Mouse (Mus musculus) embryonic facial prominence, embryonic 10.5 days (tissue): ENCODE results near the gene Stoml1. TPM values are rescaled to one million over a fixed set of nuclear protein-coding genes. Genes with fewer than 3 reads are reported as not detected.
A peak's percentile ranks its signal among the peaks of the same experiment; 100 is the strongest.
"Not testable (repeated sequence)": the region's sequence is repeated elsewhere in the genome, so short reads cannot be mapped to it uniquely, and the experiment has no call there.

Experiments
- DNase-seq: peaks from one replicate; pipeline ENCODE4 v3.0.0-alpha.2; 2017; ENCODE audit warnings: low spot score
- H3K27ac ChIP-seq: fragments of 300-500 bp; sonication (generic); replicated peaks from 2 replicates; pipeline ENCODE4 v1.5.1; 2016; ENCODE audit warnings: mild to moderate bottlenecking
- H3K27me3 ChIP-seq: fragments of 300-500 bp; sonication (generic); replicated peaks from 2 replicates; pipeline ENCODE4 v1.6.1; 2016; ENCODE audit warnings: low read depth, mild to moderate bottlenecking; ENCODE audit not compliant: poor library complexity, severe bottlenecking
- H3K36me3 ChIP-seq: fragments of 300-500 bp; sonication (generic); replicated peaks from 2 replicates; pipeline ENCODE4 v1.6.1; 2016; ENCODE audit warnings: mild to moderate bottlenecking, moderate library complexity
- H3K4me1 ChIP-seq: fragments of 300-500 bp; sonication (generic); 2 replicates; pipeline ENCODE4 v1.6.1; 2016
- H3K4me3 ChIP-seq: fragments of 300-500 bp; sonication (generic); 2 replicates; pipeline ENCODE4 v1.5.1; 2016; ENCODE audit warnings: mild to moderate bottlenecking, moderate library complexity
- H3K9me3 ChIP-seq: fragments of 300-500 bp; sonication (generic); 2 replicates; pipeline ENCODE4 v1.6.1; 2016; ENCODE audit warnings: mild to moderate bottlenecking
- WGBS: fragments of 180-500 bp; shearing (Covaris S2); methylation state at CpG from one replicate; pipeline ENCODE4 v1.1.7; 2016; 5-methylcytosine and 5-hydroxymethylcytosine counted together
- polyA plus RNA-seq: library from polyadenylated mRNA; unstranded; fragments of >200 nt; fragmentation: Nextera tagmentation; extraction: Ambion mirVana; gene quantifications from 2 replicates; pipeline ENCODE4 v1.2.1, GENCODE M21; 2016

Gene Stoml1
- polyA plus RNA-seq, 1 experiment from 2014 or later: 30.2 TPM

DNA sequence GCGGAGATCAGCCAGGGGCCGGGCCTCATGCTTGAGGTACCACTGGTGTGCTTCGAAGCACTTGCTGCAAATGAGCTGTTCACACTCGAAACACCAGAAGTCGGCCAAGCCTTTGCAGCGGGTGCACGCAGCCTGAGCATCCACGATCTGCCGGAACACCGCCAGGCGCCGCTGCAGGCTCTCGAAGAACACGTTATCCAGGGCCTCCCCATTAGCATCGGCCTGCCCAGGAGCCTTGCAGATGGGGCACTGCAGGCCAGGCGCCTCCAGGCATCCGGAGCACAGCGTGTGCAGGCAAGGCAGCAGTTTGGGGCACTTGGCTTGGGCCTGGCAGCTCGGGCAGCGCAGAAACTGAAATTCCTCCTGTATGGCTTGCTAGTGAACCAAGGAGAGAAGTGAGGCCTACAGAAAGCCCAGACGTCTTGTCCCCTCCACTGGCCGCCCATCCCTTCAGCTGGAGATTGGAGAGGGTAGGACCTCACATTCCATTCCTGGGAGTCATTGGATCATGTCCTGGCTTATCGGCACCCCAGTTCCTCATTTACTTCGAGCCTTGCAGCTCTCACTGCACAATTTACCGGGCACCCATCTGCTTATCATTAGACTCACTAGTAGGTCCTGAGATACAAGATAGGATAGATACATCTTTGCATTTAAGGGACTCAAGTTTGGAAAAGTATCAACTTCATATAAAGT lies 5.8 kb upstream of the Stoml1 start:
- peaks cover 17% of the 10 kb centered on the region for H3K36me3 ChIP-seq
- H3K4me1 ChIP-seq: peaks cover 52% of the 10 kb centered on the region
- H3K9me3 ChIP-seq: no peaks in the 10 kb centered on the region
- H3K4me3 ChIP-seq: peak overlapping the region; percentile 50
- no peaks in the 10 kb centered on the region for H3K27me3 ChIP-seq
- peak overlapping the region; percentile 80 for H3K27ac ChIP-seq
- 13% methylated on average over 25 of the region's 25 CpGs for WGBS
- DNase-seq: peak; percentile 87

DNA sequence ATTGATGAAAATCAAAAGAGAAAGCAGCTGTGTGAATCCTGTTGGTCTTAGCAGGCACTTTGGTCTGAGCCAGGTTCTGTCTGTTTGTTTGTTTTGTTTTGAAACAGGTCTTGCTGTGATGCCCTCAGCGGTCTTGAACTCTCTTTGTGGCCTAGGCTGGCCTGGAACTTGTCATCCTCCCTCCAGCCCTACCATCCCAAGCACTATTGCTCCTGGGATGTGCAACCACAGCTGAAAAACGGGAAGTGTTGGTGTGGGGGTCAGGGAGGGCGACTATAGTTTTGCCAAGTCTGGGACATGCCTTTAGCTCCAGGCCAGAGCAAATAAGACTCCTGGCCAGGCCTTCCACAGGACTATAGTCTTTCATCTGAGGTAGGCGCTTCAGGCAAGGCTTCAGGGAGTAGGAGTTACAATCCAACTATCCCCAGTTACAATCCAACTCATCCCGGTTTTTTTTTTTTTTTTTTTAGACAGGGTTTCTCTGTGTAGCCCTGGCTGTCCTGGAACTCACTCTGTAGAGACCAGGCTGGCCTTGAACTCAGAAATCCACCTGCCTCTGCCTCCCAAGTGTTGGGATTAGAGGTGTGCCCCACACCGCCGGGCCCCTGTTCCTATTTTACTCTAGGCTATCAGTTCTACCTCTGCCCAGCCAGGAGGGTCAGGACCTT lies 4.1 kb upstream of the Stoml1 start:
- no peak for DNase-seq
- no peaks in the 10 kb centered on the region for H3K27me3 ChIP-seq
- WGBS: 48% methylated on average over 7 of the region's 7 CpGs
- peak overlapping the region; percentile 62 for H3K4me3 ChIP-seq
- no peaks in the 10 kb centered on the region for H3K9me3 ChIP-seq
- H3K27ac ChIP-seq: peak overlapping the region; percentile 88
- H3K4me1 ChIP-seq: peaks cover 59% of the 10 kb centered on the region
- H3K36me3 ChIP-seq: peaks cover 9% of the 10 kb centered on the region; the same call in 1 of the 2 replicates

DNA sequence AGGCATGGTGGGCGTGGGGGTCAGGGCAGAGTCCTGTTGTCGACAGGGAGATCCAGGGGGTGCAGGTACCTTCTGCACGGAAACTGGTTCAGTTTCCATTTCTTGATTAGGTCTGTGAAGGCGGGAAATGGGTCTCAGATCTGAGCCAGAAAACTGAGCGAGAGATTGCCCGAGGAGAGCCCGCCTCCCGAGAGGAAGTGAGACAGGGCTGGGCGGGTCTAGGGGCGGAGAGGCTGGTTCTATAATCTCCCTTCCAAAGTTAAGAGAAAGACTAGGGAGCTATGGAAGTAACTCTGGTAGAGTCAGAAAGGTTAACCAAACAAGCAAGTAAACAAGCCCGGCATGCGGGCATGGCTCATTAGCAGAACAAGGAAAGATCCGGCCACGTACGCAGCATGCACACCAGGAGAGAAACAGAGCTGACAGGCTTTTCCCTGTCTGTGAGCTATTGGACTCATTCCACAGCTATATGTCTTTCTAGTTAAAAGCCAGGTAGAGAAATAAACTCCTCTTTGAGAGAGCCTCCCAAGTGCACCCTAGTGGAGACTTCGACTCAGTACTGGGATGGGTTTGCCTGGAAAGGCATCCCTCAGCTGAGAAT lies 3.3 kb upstream of the Stoml1 start, which contains the start of gene Pml:
Gene Pml (minus strand): TSS at position 195 of the 601 bp plus-strand sequence.
- H3K4me3 ChIP-seq: peak within 1 kb of the TSS; percentile 62
- peak within 1 kb of the TSS; percentile 88 for H3K27ac ChIP-seq
- peaks cover 58% of the 10 kb centered on the region for H3K4me1 ChIP-seq
- DNase-seq: peak; percentile 75
- peaks cover 4% of the 10 kb centered on the region; the same call in 1 of the 2 replicates for H3K36me3 ChIP-seq
- WGBS: 1% methylated on average over 16 of the region's 16 CpGs
- H3K9me3 ChIP-seq: no peaks in the 10 kb centered on the region
- H3K27me3 ChIP-seq: no peaks in the 10 kb centered on the region

DNA sequence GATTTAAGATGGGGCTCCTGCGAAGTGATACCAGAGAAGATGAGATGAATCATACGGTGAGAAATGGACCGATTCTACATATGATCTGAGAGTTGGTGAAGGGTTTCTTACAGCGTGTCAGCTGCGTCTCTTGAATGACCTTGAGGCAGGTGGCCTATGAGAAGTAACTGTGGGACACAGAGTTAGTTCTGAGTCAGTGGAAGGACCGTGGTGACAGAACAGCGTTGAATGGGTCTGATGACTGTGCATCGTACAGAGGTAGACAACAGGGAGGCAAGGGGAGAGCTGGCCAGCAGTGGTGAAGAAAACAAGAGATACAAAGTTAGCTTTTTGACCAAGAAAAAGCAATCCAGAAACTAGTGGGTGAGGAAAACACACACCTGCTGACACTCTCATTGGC lies 2.6 kb upstream of the Stoml1 start:
- peaks cover 60% of the 10 kb centered on the region for H3K4me1 ChIP-seq
- H3K27ac ChIP-seq: peak overlapping the region; percentile 88
- peaks cover 4% of the 10 kb centered on the region; the same call in 1 of the 2 replicates for H3K36me3 ChIP-seq
- peak overlapping the region; percentile 62 for H3K4me3 ChIP-seq
- no peaks in the 10 kb centered on the region for H3K27me3 ChIP-seq
- 75% methylated on average over 8 of the region's 8 CpGs for WGBS
- no peaks in the 10 kb centered on the region for H3K9me3 ChIP-seq
- DNase-seq: no peak

DNA sequence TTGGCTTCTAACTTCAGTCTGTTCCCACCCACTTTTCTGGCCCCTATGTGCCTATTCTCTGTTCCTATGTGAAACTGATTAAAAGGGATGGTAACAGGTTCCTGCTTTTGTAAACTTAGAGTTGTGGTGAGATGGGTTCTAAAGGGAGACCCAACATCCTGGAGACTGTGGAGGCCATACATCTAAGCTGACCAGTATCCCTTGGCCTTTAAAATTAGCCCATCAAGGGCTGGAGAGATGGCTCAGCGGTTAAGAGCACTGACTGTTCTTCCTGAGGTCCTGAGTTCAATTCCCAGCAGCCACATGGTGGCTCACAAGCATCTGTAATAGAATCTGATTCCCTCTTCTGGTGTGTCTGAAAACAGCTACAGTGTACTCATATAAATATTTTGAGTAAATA lies 2.2 kb upstream of the Stoml1 start:
- H3K9me3 ChIP-seq, H3K27ac ChIP-seq, H3K36me3 ChIP-seq, DNase-seq, H3K4me3 ChIP-seq, H3K27me3 ChIP-seq: not testable (repeated sequence)
- peaks cover 60% of the 10 kb centered on the region for H3K4me1 ChIP-seq
- WGBS: 91% methylated on average over 1 of the region's 1 CpGs

DNA sequence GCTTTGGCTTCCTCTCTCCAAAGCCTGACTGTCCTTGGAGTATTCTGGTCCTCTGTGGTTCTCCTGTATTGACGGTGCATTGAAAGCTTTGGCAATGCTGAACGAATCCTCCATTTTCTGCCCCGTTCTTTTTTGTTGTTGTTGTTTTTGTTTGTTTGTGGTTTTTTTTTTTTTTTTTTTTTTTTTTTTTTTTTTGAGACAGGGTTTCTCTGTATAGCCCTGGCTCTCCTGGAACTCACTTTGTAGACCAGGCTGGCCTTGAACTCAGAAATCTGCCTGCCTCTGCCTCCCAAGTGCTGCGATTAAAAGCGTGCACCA lies 800 bp downstream of the Stoml1 start:
- DNase-seq, H3K27me3 ChIP-seq, H3K9me3 ChIP-seq: not testable (repeated sequence)
- Histone ChIP-seq H3K27ac (peak overlapping the region; percentile 83), H3K4me1 (peaks cover 33% of the 10 kb centered on the region), H3K4me3 (peak overlapping the region; percentile 82), H3K36me3 (peaks cover 25% of the 10 kb centered on the region; the same call in 1 of the 2 replicates)
- 73% methylated on average over 5 of the region's 5 CpGs for WGBS

DNA sequence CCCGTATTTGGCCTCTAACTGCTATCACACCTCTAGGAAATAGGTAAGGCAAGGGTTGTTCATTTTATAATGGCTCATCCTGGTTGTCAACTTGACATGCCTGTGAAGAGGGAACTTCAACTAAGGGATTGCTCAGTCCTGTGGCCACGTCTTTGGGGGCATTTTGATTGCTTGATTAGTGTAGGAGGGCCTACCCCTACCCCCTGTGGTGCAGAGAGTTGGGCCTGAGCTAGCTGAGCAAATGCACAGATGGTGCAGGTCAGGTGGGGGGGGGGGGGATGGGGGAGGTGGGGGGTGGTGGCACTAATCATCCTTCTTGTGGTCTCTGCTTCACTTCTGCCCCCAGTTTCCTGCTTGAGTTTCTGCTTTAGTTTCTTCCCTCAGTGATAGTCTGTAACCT lies 2.1 kb downstream of the Stoml1 start:
- peaks cover 34% of the 10 kb centered on the region for H3K36me3 ChIP-seq
- WGBS: 64% methylated on average over 2 of the region's 2 CpGs
- no peak overlapping the region for H3K4me3 ChIP-seq
- H3K4me1 ChIP-seq: peaks cover 20% of the 10 kb centered on the region
- H3K9me3 ChIP-seq: no peaks in the 10 kb centered on the region
- no peak for DNase-seq
- H3K27ac ChIP-seq: no peak overlapping the region
- no peaks in the 10 kb centered on the region for H3K27me3 ChIP-seq

DNA sequence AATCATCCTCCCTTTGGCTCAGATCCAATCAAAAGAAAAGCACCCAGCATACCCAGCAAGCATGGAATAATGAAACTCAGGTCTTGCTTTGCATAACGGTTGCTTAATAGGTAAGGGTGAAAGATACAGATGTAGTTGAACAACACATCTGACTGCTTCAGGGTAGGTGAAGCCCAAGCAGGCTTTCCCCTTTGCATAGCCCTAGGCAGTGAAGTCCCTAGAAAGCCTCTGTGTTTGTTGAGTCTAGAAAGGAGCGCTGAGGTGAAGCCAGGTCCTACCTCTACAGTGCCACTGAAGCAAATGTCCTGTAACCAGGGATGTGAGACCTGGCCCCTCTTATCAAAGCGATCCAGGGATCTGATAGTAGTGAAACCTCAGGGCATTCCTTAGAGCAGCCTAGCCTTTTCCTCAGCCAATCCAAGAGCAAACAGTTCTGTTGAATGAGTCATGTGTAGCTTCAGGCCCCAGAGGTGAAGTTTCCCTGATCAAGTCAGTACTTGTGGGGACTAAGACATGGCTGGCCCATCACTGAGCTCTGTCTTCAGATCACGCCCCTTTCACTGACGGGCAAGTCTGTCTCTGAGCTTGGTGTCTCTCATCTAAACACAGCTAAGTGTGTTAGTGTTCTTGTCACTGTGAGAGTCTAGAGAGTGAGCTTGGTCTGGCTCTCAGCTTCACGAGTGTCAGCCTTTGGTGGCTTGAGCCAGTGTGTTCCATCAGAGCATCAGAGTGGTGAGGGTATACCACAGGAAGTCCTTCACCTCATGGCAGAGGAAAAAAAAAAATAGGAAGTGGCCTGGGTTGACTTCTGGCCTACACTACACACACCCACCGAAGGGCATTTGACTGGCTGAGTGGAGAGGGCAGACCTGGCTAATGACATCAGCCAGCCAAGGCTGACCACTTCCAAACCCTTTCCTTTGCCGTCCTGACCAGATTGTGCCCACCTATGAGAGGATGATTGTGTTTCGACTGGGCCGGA lies 3.0 kb downstream of the Stoml1 start:
- H3K36me3 ChIP-seq: peaks cover 42% of the 10 kb centered on the region
- H3K27ac ChIP-seq: no peak overlapping the region
- H3K4me1 ChIP-seq: peaks cover 14% of the 10 kb centered on the region
- H3K27me3 ChIP-seq: no peaks in the 10 kb centered on the region
- 93% methylated on average over 10 of the region's 10 CpGs for WGBS
- H3K9me3 ChIP-seq: no peaks in the 10 kb centered on the region
- no peak for DNase-seq
- H3K4me3 ChIP-seq: no peak overlapping the region

DNA sequence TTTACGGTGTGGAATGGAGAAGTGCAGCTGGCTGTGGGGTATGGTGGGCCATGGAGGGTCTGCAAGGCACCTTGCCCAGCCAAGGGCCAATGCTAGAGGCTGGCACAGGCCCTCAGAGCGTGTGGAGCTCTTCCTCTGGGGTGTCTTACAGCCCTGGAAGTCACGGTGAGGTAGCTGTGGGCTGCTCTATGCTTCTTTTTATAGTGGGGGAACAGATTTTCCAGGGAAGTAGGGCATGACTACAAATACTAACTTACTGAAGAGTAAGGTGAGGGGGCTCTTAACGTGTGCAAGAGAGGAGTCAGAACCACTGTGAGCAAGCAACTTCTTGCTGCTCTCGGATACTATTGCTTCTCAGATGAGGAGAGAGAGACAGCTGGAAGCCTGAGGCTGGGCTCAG lies 9.5 kb downstream of the Stoml1 start:
- Histone ChIP-seq H3K4me1 (peaks cover 16% of the 10 kb centered on the region), H3K36me3 (peaks cover 44% of the 10 kb centered on the region), H3K9me3 (no peaks in the 10 kb centered on the region), H3K27me3 (no peaks in the 10 kb centered on the region), H3K27ac (no peak overlapping the region), H3K4me3 (no peak overlapping the region)
- WGBS: 93% methylated on average over 5 of the region's 5 CpGs
- DNase-seq: no peak

DNA sequence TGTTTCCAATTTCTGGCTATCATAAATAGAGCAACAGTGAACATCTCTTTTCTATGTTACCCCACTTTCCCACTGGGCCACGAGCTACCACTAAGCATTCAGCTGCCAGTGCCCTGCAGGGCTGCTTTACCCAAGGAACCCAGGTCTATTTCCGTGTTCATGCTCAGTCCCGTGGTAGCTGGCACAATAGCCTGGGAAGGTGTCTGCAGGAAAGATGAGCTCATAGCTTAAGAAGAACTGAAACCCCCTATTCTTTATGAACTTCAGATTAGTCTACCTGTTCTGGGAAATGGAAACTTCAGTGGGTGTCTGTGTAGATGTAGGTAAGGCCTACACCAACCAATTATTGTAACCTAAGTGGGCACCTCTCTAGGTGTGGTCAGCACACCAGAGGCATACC lies 12.4 kb downstream of the Stoml1 start:
- peaks cover 22% of the 10 kb centered on the region for H3K36me3 ChIP-seq
- DNase-seq: no peak

DNA sequence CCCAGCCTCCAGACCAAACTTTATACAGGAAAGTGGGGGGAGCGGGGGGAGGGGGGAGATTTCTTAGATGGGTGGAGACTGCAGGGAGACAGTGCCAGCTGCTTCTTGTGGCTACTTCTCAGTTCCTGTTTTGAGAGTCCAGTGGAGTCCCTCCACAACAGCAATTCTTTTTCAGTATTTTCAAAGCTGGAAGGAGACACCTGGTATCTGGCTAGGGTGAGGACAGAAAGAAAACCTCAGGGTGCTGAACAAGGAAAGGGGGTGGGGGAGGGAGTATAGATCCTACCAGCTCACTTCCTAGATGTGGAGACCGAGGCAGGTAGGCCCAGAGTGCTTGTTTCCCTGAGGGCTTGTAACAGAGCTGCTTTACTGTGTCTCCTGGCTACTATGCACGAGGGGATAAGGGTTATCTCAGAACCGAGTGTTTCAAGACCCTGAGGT lies 13.6 kb downstream of the Stoml1 start:
- no peaks in the 10 kb centered on the region for H3K27me3 ChIP-seq
- 0 out of 2 replicates have a peak overlapping the region, but pooled peaks have one; percentile 2 for H3K27ac ChIP-seq
- no peak overlapping the region for H3K4me3 ChIP-seq
- H3K9me3 ChIP-seq: no peaks in the 10 kb centered on the region
- peaks cover 16% of the 10 kb centered on the region for H3K4me1 ChIP-seq
- WGBS: 30% methylated on average over 4 of the region's 4 CpGs
- peaks cover 13% of the 10 kb centered on the region for H3K36me3 ChIP-seq
- peak; percentile 17 for DNase-seq

More for the DNA sequence above, 12.4 kb downstream of the Stoml1 start:
- peaks cover 16% of the 10 kb centered on the region for H3K4me1 ChIP-seq
- WGBS: 83% methylated on average over 3 of the region's 3 CpGs
- no peak overlapping the region for H3K27ac ChIP-seq
- no peaks in the 10 kb centered on the region for H3K27me3 ChIP-seq
- H3K9me3 ChIP-seq: no peaks in the 10 kb centered on the region
- no peak overlapping the region for H3K4me3 ChIP-seq

DNA sequence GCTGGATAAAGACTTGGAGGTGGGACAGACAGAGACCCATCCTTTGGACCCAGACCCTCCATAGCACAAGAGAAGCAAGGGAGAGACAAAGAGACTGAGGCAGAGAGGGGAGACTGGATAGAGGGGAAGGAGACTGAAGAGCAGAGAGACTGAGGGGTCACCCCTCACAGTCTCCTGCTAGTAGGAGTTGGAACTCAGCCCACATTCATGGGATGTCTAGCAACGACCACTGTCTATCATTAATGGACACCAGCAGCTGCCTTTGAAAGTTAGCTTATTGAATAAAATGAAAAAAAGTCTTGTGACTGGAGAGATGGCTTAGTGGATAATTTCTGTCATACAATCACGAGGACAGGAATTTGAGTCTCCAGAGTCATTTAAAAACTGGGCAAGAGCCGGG lies 14.1 kb downstream of the Stoml1 start:
- Histone ChIP-seq H3K36me3 (peaks cover 9% of the 10 kb centered on the region), H3K4me3 (no peak overlapping the region), H3K4me1 (peaks cover 16% of the 10 kb centered on the region), H3K27ac (0 out of 2 replicates have a peak overlapping the region, but pooled peaks have one; percentile 2), H3K9me3 (no peaks in the 10 kb centered on the region), H3K27me3 (no peaks in the 10 kb centered on the region)
- WGBS: 84% methylated on average over 3 of the region's 3 CpGs
- no peak for DNase-seq
